ENCODE assay signal across 8 mouse cellular contexts in the genomic region with DNA sequence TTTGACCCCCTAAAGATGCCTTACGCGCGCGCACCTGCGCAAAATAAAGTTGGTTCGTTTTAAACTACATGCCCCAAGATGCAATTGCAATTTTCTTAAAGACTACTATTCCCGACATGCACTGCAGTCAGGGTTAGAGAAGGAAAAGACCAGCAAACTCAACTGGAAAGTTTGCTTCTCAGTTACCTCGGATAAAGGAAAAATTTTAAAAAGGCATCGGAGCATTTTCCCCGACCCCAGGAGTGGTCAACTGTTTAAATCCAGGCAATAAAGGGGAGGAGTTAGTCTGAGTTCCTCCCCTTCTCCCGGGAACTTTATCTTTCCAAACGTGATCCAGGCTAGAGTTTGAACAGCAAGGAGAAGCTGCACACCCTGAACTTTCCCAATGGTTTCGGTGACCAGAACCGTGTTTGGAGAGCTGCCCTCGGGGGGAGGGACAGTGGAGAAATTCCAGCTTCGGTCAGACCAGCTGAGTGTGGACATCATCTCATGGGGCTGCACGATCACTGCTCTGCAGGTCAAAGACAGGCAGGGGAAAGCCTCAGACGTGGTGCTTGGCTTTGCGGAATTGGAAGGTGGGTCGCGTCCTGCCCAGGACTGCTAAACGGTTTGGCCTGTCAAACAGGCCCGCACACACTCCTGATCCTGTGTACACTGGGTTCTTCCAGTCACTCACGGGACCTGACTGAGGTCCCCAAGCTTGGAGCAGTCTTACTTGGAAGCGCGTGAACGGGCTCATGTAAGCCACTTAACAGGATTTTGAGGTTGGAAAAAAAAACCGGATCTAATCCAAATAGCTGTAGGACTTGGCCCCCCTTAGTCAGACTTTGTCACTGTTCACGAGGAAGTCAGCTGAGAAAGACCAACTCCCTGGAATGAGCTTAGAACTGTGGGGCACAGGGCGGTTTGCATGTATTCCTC. TPM values are rescaled to one million over a fixed set of nuclear protein-coding genes. Genes with fewer than 3 reads are reported as not detected.
A peak's percentile ranks its signal among the peaks of the same experiment; 100 is the strongest.
DNase-seq lines count a peak whose midpoint lies in the region; ATAC-seq and TF ChIP-seq lines count a peak whose summit lies in the region.

Galm (plus strand) TSS at position 141 of the 921 bp plus-strand sequence.

- no peaks in the 10 kb centered on the region for H3K27me3 ChIP-seq in hindbrain, embryonic 14.5 days (ENCODE audit: control insufficient read depth, insufficient read depth, low read length)

- peak; percentile 28 to 40 for DNase-seq in cerebellum, postnatal 25 days
- DNase-seq in gastrocnemius, adult 2 months = peak; percentile 78
- DNase-seq in hindbrain, embryonic 14.5 days (ENCODE audit: low spot score) = peak; percentile 74
- DNase-seq in layer of hippocampus, postnatal 14 days (ENCODE audit: low spot score in 2 of 2) = peak; percentile 34 to 35
- DNase-seq in lung, postnatal 25 days (ENCODE audit: low spot score) = peak; percentile 56
- peak; percentile 9 for DNase-seq in retina, adult 2 months (ENCODE audit: low read depth, low spot score)
- peak; percentile 47 for DNase-seq in urinary bladder, postnatal 25 days (ENCODE audit: low spot score)

- H3K4me3 ChIP-seq in gastrocnemius, adult 2 months = peak within 1 kb of the TSS; percentile 75
- H3K4me3 ChIP-seq in hindbrain, embryonic 14.5 days (replicated peaks; ENCODE audit: low read length) = peak within 1 kb of the TSS; percentile 38

- ATAC-seq in activated CD4-positive, CD25-positive, alpha-beta regulatory T cell, adult 4 months = peak; percentile 47
- peak; percentile 72; the same call in 1 of the 2 replicates for ATAC-seq in hindbrain, embryonic 14.5 days (ENCODE audit: low FRiP score)

- no peaks in the 10 kb centered on the region for H3K36me3 ChIP-seq in hindbrain, embryonic 14.5 days (replicated peaks; ENCODE audit: control insufficient read depth, insufficient read depth)

- H3K4me1 ChIP-seq in hindbrain, embryonic 14.5 days (replicated peaks; ENCODE audit: control insufficient read depth, insufficient read depth, low read length) = 0 out of 2 replicates have a peak, but pooled peaks cover 6% of the 10 kb centered on the region

- peak within 1 kb of the TSS; percentile 43 for H3K9ac ChIP-seq in hindbrain, embryonic 14.5 days

- no peaks in the 10 kb centered on the region for H3K9me3 ChIP-seq in hindbrain, embryonic 14.5 days (ENCODE audit: control insufficient read depth, low read length)

- TF ChIP-seq CTCF in gastrocnemius, adult 2 months (IDR thresholded peaks at IDR 0.05) = no peak

- H3K27ac ChIP-seq in gastrocnemius, adult 2 months = peak within 1 kb of the TSS; percentile 88
- no peak within 1 kb of the TSS for H3K27ac ChIP-seq in hindbrain, embryonic 14.5 days

- intact Hi-C loops in gastrocnemius, adult 2 months (cut with DNase I) = loop anchor here (5.0 kb wide), 1 partner anchor 65 kb away; the partner anchor contains the start of gene Hnrnpll

- H3K4me2 ChIP-seq in hindbrain, embryonic 14.5 days (replicated peaks) = peak within 1 kb of the TSS; percentile 77

- 7% methylated on average over 30 of the region's 30 CpGs for WGBS in hindbrain, embryonic 14.5 days

RNA-seq across cellular contexts. Expression of gene Galm, which starts in this region (rescaled TPM):
- 10 to 100 TPM; 33.3 to 40.7 TPM for polyA plus RNA-seq in activated CD4-positive, CD25-positive, alpha-beta regulatory T cell, adult 4 months (2017; shearing (Covaris generic))
- total RNA-seq in gastrocnemius, adult 2 months (2021) = 1 to 10 TPM; 2.3 to 2.6 TPM
- 2.2 and 2.4 TPM in 2 replicates for polyA plus RNA-seq in hindbrain, embryonic 14.5 days (2014; fragmentation: Nextera tagmentation; extraction: Ambion mirVana)
- total RNA-seq in layer of hippocampus, postnatal 14 days (2021) = 1 to 10 TPM; 4.0 to 5.0 TPM

Comparison
In these comparisons a context has a peak if more than half of its experiments do, and no peak if none do; other contexts are left out.
1. RNA of gene Galm (polyA plus RNA-seq): 33.3 to 40.7 TPM in activated CD4-positive, CD25-positive, alpha-beta regulatory T cell, adult 4 months; 2.2 to 2.4 TPM in hindbrain, embryonic 14.5 days; every median in the first group is over 10 times any median in the second.
2. DNase-seq: peak in every context shown above with its lines; median percentile 78 in gastrocnemius, adult 2 months; 74 in hindbrain, embryonic 14.5 days; 56 in lung, postnatal 25 days; 47 in urinary bladder, postnatal 25 days; 34 in layer of hippocampus, postnatal 14 days; 34 in cerebellum, postnatal 25 days; 9 in retina, adult 2 months.